28 mouse cellular contexts compared by ENCODE assay signal in genomic region chr11:12516374-12516773, GRCm38 (mm10). TPM values are rescaled to one million over a fixed set of nuclear protein-coding genes. Genes with fewer than 3 reads are reported as not detected.
DNase-seq lines count a peak whose midpoint lies in the region; TF ChIP-seq lines count a peak whose summit lies in the region.
"Had no signal": no experiment of that assay in that cellular context is flagged by ENCODE, and none has a peak within 500 bp of the region (broad histone marks: within the 10 kb centered on the region; RNA-seq: fewer than 3 reads in every experiment).

No protein-coding gene starts in this region.

- TF ChIP-seq CTCF in layer of hippocampus, adult 2 months (conservative IDR thresholded peaks at IDR 0.05): 0 out of 2 replicates have a peak, but pooled peaks have one; percentile 16

- no peak overlapping the region for H3K4me3 ChIP-seq in layer of hippocampus, adult 2 months
- H3K4me3 ChIP-seq: embryonic facial prominence, embryonic 10.5 days; embryonic facial prominence, embryonic 15.5 days; forebrain, embryonic 12.5 days; heart, adult 2 months; heart, embryonic 13.5 days; liver, embryonic 15.5 days; myocyte; neural tube, embryonic 12.5 days had no signal

- DNase-seq in heart, adult 11 months: peak; percentile 28
- no peak for DNase-seq in heart, adult 9 months (ENCODE audit: low spot score in 2 of 2)
- DNase-seq in layer of hippocampus, adult 2 months (ENCODE audit: low spot score in 2 of 2): no peak
- no peak for DNase-seq in layer of hippocampus, adult 18-20 months (ENCODE audit: low spot score in 2 of 2)
- peak; percentile 10 for DNase-seq in lung, postnatal 25 days (ENCODE audit: low spot score)
- DNase-seq in lung, postnatal 14 days: no peak
- no peak for DNase-seq in right cerebral cortex, postnatal 10 days (ENCODE audit: low spot score in 2 of 2)
- no peak for DNase-seq in ovary, postnatal 14 days (ENCODE audit: low spot score)
- DNase-seq: adrenal gland, postnatal 10 days; cerebellum, adult 8-10 months; cerebellum, postnatal 25 days; gastrocnemius, postnatal 36 days; heart, adult 2 months; heart, postnatal 10 days; kidney, adult 18-20 months; layer of hippocampus, postnatal 36 days; left cerebral cortex, postnatal 4 days; lung, postnatal 10 days had no signal

- no peak overlapping the region for H3K27ac ChIP-seq in layer of hippocampus, adult 2 months
- H3K27ac ChIP-seq: embryonic facial prominence, embryonic 10.5 days; embryonic facial prominence, embryonic 15.5 days; forebrain, embryonic 12.5 days; heart, adult 2 months; heart, embryonic 13.5 days; hindbrain, embryonic 14.5 days; liver, embryonic 15.5 days; neural tube, embryonic 12.5 days had no signal

RNA-seq across cellular contexts. Expression of gene Cobl, which starts 51.6 kb away (rescaled TPM):
- 10 to 100 TPM; 15.1 to 19.0 TPM for total RNA-seq in layer of hippocampus, adult 2 months (2021)
- 10 to 100 TPM; 18.0 to 27.4 TPM for total RNA-seq in layer of hippocampus, adult 18-20 months (2021)
- total RNA-seq: hematopoietic stem cell, adult 5-6 weeks; megakaryocyte, adult 5-6 weeks had no signal

Comparison
In these comparisons a context has a peak if more than half of its experiments do, and no peak if none do; other contexts are left out.
1. DNase-seq: peak in heart, adult 11 months (single experiment) and lung, postnatal 25 days (single experiment); none in heart, adult 9 months (0 of 2), layer of hippocampus, adult 2 months (0 of 2), layer of hippocampus, adult 18-20 months (0 of 2), lung, postnatal 14 days (single experiment), right cerebral cortex, postnatal 10 days (0 of 2) and ovary, postnatal 14 days (single experiment).